Mouse (Mus musculus): Measurements from ENCODE around the gene Gprc5d. TPM values are rescaled to one million over a fixed set of nuclear protein-coding genes. Genes with fewer than 3 reads are reported as not detected.

Gene Gprc5d
- polyA plus RNA-seq, 1 experiment from 2014 or later = not detected

- 87% methylated on average over 7 of the region's 7 CpGs for WGBS
- Histone ChIP-seq H3K27ac (ENCODE audit: low read depth, low read length) (no peak overlapping the region), H3K4me2 (ENCODE audit: low read depth, low read length, severe bottlenecking) (no peak overlapping the region), H3K27me3 (ENCODE audit: control insufficient read depth, insufficient read depth, low read length) (no peaks in the 10 kb centered on the region), H3K9me3 (ENCODE audit: control insufficient read depth, low read length) (no peaks in the 10 kb centered on the region), H3K4me3 (ENCODE audit: low read depth, low read length) (no peak overlapping the region), H3K36me3 (ENCODE audit: control insufficient read depth, insufficient read depth, low read length) (no peaks in the 10 kb centered on the region), H3K4me1 (replicated peaks; ENCODE audit: control insufficient read depth, insufficient read depth, low read length) (0 out of 2 replicates have a peak, but pooled peaks cover 3% of the 10 kb centered on the region), H3K9ac (ENCODE audit: low read length) (no peak overlapping the region)
- no peak for DNase-seq (ENCODE audit: low spot score)
- no peak for ATAC-seq (replicated peaks; ENCODE audit: low FRiP score)
Measured at GRCm38 (mm10) chr6:135133086-135133485, 15.0 kb upstream of the Gprc5d start.

GRCm38 (mm10) chr6:135124755-135125380 is 6.8 kb upstream of the Gprc5d start:
- DNase-seq (ENCODE audit: low spot score) = no peak
- Histone ChIP-seq H3K9me3 (ENCODE audit: control insufficient read depth, low read length) (no peaks in the 10 kb centered on the region), H3K27me3 (ENCODE audit: control insufficient read depth, insufficient read depth, low read length) (no peaks in the 10 kb centered on the region), H3K36me3 (ENCODE audit: control insufficient read depth, insufficient read depth, low read length) (no peaks in the 10 kb centered on the region), H3K4me3 (ENCODE audit: low read depth, low read length) (no peak overlapping the region), H3K27ac (ENCODE audit: low read depth, low read length) (no peak overlapping the region), H3K9ac (ENCODE audit: low read length) (no peak overlapping the region), H3K4me1 (replicated peaks; ENCODE audit: control insufficient read depth, insufficient read depth, low read length) (no peaks in the 10 kb centered on the region), H3K4me2 (ENCODE audit: low read depth, low read length, severe bottlenecking) (no peak overlapping the region)
- no peak for ATAC-seq (replicated peaks; ENCODE audit: low FRiP score)
- 65% methylated on average over 5 of the region's 5 CpGs for WGBS

- DNase-seq (ENCODE audit: low spot score) = no peak
- Histone ChIP-seq H3K27ac (ENCODE audit: low read depth, low read length) (no peak overlapping the region), H3K36me3 (ENCODE audit: control insufficient read depth, insufficient read depth, low read length) (no peaks in the 10 kb centered on the region), H3K4me2 (ENCODE audit: low read depth, low read length, severe bottlenecking) (no peak overlapping the region), H3K4me1 (replicated peaks; ENCODE audit: control insufficient read depth, insufficient read depth, low read length) (peaks cover 2% of the 10 kb centered on the region; the same call in 1 of the 2 replicates), H3K9ac (ENCODE audit: low read length) (no peak overlapping the region), H3K4me3 (ENCODE audit: low read depth, low read length) (no peak overlapping the region), H3K9me3 (ENCODE audit: control insufficient read depth, low read length) (no peaks in the 10 kb centered on the region), H3K27me3 (ENCODE audit: control insufficient read depth, insufficient read depth, low read length) (no peaks in the 10 kb centered on the region)
- ATAC-seq (replicated peaks; ENCODE audit: low FRiP score) = no peak
- WGBS = 94% methylated on average over 8 of the region's 8 CpGs
Measured at GRCm38 (mm10) chr6:135116479-135116878, 1.6 kb downstream of the Gprc5d start.

DNA sequence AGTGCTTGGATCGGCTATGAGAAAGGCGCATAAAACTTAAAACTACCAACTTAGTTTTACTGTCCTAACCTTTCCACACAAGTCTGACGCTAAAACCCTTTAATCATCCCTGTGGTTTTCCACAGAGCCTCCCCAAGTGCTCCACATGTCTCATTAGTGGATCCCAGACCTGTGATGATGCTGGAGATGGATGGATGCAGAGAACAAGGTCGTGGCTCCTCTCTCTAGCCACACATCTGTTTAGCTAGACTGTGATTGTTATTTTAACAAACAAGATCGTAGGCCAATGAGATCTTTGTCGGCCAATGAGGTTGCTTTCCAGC is 5.0 kb downstream of the Gprc5d start:
- Histone ChIP-seq H3K36me3 (ENCODE audit: control insufficient read depth, insufficient read depth, low read length) (no peaks in the 10 kb centered on the region), H3K27ac (ENCODE audit: low read depth, low read length) (no peak overlapping the region), H3K4me2 (ENCODE audit: low read depth, low read length, severe bottlenecking) (no peak overlapping the region), H3K9ac (ENCODE audit: low read length) (no peak overlapping the region), H3K4me1 (replicated peaks; ENCODE audit: control insufficient read depth, insufficient read depth, low read length) (peaks cover 2% of the 10 kb centered on the region; the same call in 1 of the 2 replicates), H3K4me3 (ENCODE audit: low read depth, low read length) (no peak overlapping the region), H3K27me3 (ENCODE audit: control insufficient read depth, insufficient read depth, low read length) (no peaks in the 10 kb centered on the region), H3K9me3 (ENCODE audit: control insufficient read depth, low read length) (no peaks in the 10 kb centered on the region)
- WGBS = 26% methylated on average over 6 of the region's 6 CpGs
- ATAC-seq (replicated peaks; ENCODE audit: low FRiP score) (peak; percentile 51), DNase-seq (ENCODE audit: low spot score) (no peak)

GRCm38 (mm10) chr6:135112411-135113113 is 5.5 kb downstream of the Gprc5d start:
- peak; percentile 71 for ATAC-seq (replicated peaks; ENCODE audit: low FRiP score)
- Histone ChIP-seq H3K27ac (ENCODE audit: low read depth, low read length) (no peak overlapping the region; the same call in 1 of the 2 replicates), H3K36me3 (ENCODE audit: control insufficient read depth, insufficient read depth, low read length) (no peaks in the 10 kb centered on the region), H3K4me1 (replicated peaks; ENCODE audit: control insufficient read depth, insufficient read depth, low read length) (peaks cover 2% of the 10 kb centered on the region; the same call in 1 of the 2 replicates), H3K4me3 (ENCODE audit: low read depth, low read length) (no peak overlapping the region), H3K9me3 (ENCODE audit: control insufficient read depth, low read length) (no peaks in the 10 kb centered on the region), H3K9ac (ENCODE audit: low read length) (no peak overlapping the region), H3K27me3 (ENCODE audit: control insufficient read depth, insufficient read depth, low read length) (no peaks in the 10 kb centered on the region), H3K4me2 (ENCODE audit: low read depth, low read length, severe bottlenecking) (no peak overlapping the region)
- WGBS = 17% methylated on average over 7 of the region's 7 CpGs
- DNase-seq (ENCODE audit: low spot score) = no peak

- no peak overlapping the region for H3K4me2 ChIP-seq (ENCODE audit: low read depth, low read length, severe bottlenecking)
- H3K27ac ChIP-seq (ENCODE audit: low read depth, low read length) = no peak overlapping the region
- no peak for DNase-seq (ENCODE audit: low spot score)
- no peak overlapping the region for H3K4me3 ChIP-seq (ENCODE audit: low read depth, low read length)
- H3K27me3 ChIP-seq (ENCODE audit: control insufficient read depth, insufficient read depth, low read length) = no peaks in the 10 kb centered on the region
- H3K9ac ChIP-seq (ENCODE audit: low read length) = no peak overlapping the region
- no peak for ATAC-seq (replicated peaks; ENCODE audit: low FRiP score)
- H3K4me1 ChIP-seq (replicated peaks; ENCODE audit: control insufficient read depth, insufficient read depth, low read length) = no peaks in the 10 kb centered on the region
- no peaks in the 10 kb centered on the region for H3K36me3 ChIP-seq (ENCODE audit: control insufficient read depth, insufficient read depth, low read length)
- no peaks in the 10 kb centered on the region for H3K9me3 ChIP-seq (ENCODE audit: control insufficient read depth, low read length)
- 93% methylated on average over 6 of the region's 6 CpGs for WGBS
Measured at GRCm38 (mm10) chr6:135107014-135107413, 11.1 kb downstream of the Gprc5d start.

GRCm38 (mm10) chr6:135102736-135103303 is 15.3 kb downstream of the Gprc5d start:
- H3K36me3 ChIP-seq (ENCODE audit: control insufficient read depth, insufficient read depth, low read length) = no peaks in the 10 kb centered on the region
- no peak overlapping the region for H3K4me3 ChIP-seq (ENCODE audit: low read depth, low read length)
- ATAC-seq (replicated peaks; ENCODE audit: low FRiP score) = no peak
- no peak overlapping the region for H3K4me2 ChIP-seq (ENCODE audit: low read depth, low read length, severe bottlenecking)
- no peaks in the 10 kb centered on the region for H3K27me3 ChIP-seq (ENCODE audit: control insufficient read depth, insufficient read depth, low read length)
- H3K4me1 ChIP-seq (replicated peaks; ENCODE audit: control insufficient read depth, insufficient read depth, low read length) = no peaks in the 10 kb centered on the region
- WGBS = 87% methylated on average over 5 of the region's 5 CpGs
- no peaks in the 10 kb centered on the region for H3K9me3 ChIP-seq (ENCODE audit: control insufficient read depth, low read length)
- no peak overlapping the region for H3K9ac ChIP-seq (ENCODE audit: low read length)
- H3K27ac ChIP-seq (ENCODE audit: low read depth, low read length) = no peak overlapping the region
- DNase-seq (ENCODE audit: low spot score) = no peak

DNA sequence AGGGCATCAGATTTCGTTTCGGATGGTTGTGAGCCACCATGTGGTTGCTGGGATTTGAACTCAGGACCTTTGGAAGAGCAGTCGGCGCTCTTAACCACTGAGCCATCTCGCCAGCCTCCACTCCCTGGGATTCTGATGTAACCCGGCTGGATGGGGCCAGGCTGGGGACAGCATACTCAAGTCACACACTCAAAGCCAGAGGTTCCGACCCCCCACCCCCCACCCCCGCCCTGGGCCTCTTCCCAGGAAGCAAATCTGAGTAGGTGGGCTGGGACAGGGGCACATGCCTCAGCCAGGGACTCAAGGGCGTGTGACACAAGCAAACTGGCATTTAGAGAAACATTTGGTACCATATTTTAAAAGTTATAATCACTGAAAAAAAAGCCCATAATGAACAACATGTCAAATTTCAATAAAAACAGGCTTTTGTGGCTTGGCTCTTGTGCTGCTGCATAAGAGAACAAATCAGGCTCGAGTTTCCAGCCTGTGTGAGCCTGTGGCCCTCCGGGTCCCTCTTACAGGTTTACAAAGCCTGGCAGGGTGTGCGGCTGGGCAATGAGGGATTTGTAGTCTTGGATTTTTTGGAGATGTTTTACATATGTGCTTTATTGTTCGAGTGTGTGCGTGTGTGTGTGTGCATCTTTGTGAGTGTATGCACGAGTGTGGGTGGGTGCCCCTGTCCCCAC is 17.2 kb downstream of the Gprc5d start:
- Histone ChIP-seq H3K9ac (ENCODE audit: low read length) (no peak overlapping the region), H3K27ac (ENCODE audit: low read depth, low read length) (no peak overlapping the region), H3K4me2 (ENCODE audit: low read depth, low read length, severe bottlenecking) (no peak overlapping the region), H3K4me3 (ENCODE audit: low read depth, low read length) (no peak overlapping the region), H3K36me3 (ENCODE audit: control insufficient read depth, insufficient read depth, low read length) (no peaks in the 10 kb centered on the region), H3K9me3 (ENCODE audit: control insufficient read depth, low read length) (no peaks in the 10 kb centered on the region), H3K4me1 (replicated peaks; ENCODE audit: control insufficient read depth, insufficient read depth, low read length) (no peaks in the 10 kb centered on the region), H3K27me3 (ENCODE audit: control insufficient read depth, insufficient read depth, low read length) (no peaks in the 10 kb centered on the region)
- ATAC-seq (replicated peaks; ENCODE audit: low FRiP score) = no peak
- whole genome bisulfite sequencing = 83% methylated on average over 15 of the region's 15 CpGs
- no peak for DNase-seq (ENCODE audit: low spot score)

All from forebrain, embryonic 11.5 days (tissue).